Mouse (Mus musculus) bone marrow macrophage, adult 2 months (primary cell): Measurements from ENCODE around the gene Tbc1d10c. TPM values are rescaled to one million over a fixed set of nuclear protein-coding genes. Genes with fewer than 3 reads are reported as not detected.
"Not testable (repeated sequence)": the region's sequence is repeated elsewhere in the genome, so short reads cannot be mapped to it uniquely, and the experiment has no call there.

Source experiments
- H3K27ac ChIP-seq: 2 replicates; pipeline ENCODE4 v1.5.1; 2012; ENCODE audit warnings: low read depth, low read length; ENCODE audit not compliant: insufficient read depth
- H3K4me1 ChIP-seq: 2 replicates; pipeline ENCODE4 v1.6.1; 2012; ENCODE audit warnings: low read length; ENCODE audit not compliant: control insufficient read depth, insufficient read depth
- H3K4me3 ChIP-seq: 2 replicates; pipeline ENCODE4 v1.5.1; 2012; ENCODE audit warnings: mild to moderate bottlenecking, low read length, moderate library complexity; ENCODE audit not compliant: insufficient read depth
- CTCF ChIP-seq: IDR thresholded peaks from 2 replicates; pipeline ENCODE4 v1.5.1; 2012; ENCODE audit warnings: low read depth, mild to moderate bottlenecking, low read length, moderate library complexity
- POLR2A ChIP-seq: IDR thresholded peaks from 2 replicates; pipeline ENCODE4 v1.6.1; 2012; ENCODE audit warnings: mild to moderate bottlenecking, low read depth, low read length, borderline replicate concordance
- polyA plus RNA-seq: library from polyadenylated mRNA; stranded (reverse); fragments of >200 nt; gene quantifications from 2 replicates; pipeline ENCODE4 v1.2.4, GENCODE M21; 2012; ENCODE audit not compliant: missing spikeins, insufficient read depth, insufficient read length

Tbc1d10c gene
- polyA plus RNA-seq, 1 experiment = 0.83 TPM

GRCm38 (mm10) chr19:4135963-4136345 lies 55.1 kb downstream of the Tbc1d10c start:
- not testable (repeated sequence) for H3K27ac ChIP-seq, H3K4me3 ChIP-seq
- peak; percentile 24; the same call in 1 of the 2 replicates for TF ChIP-seq CTCF
- H3K4me1 ChIP-seq = peaks cover 25% of the 10 kb centered on the region

- Histone ChIP-seq H3K4me1 (peaks cover 25% of the 10 kb centered on the region), H3K27ac (peak overlapping the region; percentile 11; the same call in 1 of the 2 replicates)
- H3K4me3 ChIP-seq = not testable (repeated sequence)
Observed at GRCm38 (mm10) chr19:4135229-4135962, 55.7 kb downstream of the Tbc1d10c start.

GRCm38 (mm10) chr19:4134354-4134753 lies 56.7 kb downstream of the Tbc1d10c start:
- TF ChIP-seq CTCF = no peak
- no peak for TF ChIP-seq POLR2A
- H3K4me1 ChIP-seq = peaks cover 25% of the 10 kb centered on the region
- no peak overlapping the region for H3K27ac ChIP-seq
- H3K4me3 ChIP-seq = no peak overlapping the region

Other genes with a start within 250 kb of the Tbc1d10c start
- gene Aldh3b3, start 232.6 kb downstream of the Tbc1d10c start, polyA plus RNA-seq = not detected in 2 replicates
- gene Aldh3b2, start 219.0 kb downstream of the Tbc1d10c start, polyA plus RNA-seq = not detected in 2 replicates
- gene Acy3, start 204.7 kb downstream of the Tbc1d10c start, polyA plus RNA-seq = 1.1 TPM in 1 of 2 replicates, not detected in the other
- not detected in 2 replicates for gene Tbx10, start 198.5 kb downstream of the Tbc1d10c start, polyA plus RNA-seq
- 7.0 and 9.9 TPM in 2 replicates for gene Nudt8, start 190.7 kb downstream of the Tbc1d10c start, polyA plus RNA-seq
- gene Gm49405, start 190.7 kb downstream of the Tbc1d10c start, polyA plus RNA-seq = 0.80 and 1.3 TPM in 2 replicates
- gene Doc2g, start 188.0 kb downstream of the Tbc1d10c start, polyA plus RNA-seq = 1.4 and 3.4 TPM in 2 replicates
- gene Ndufv1, start 178.5 kb downstream of the Tbc1d10c start, polyA plus RNA-seq = 62.3 TPM in 2 replicates
- 103 and 118 TPM in 2 replicates for gene Gstp1, start 153.3 kb downstream of the Tbc1d10c start, polyA plus RNA-seq
- 2.6 TPM in 1 of 2 replicates, not detected in the other for gene Gstp2, start 145.3 kb downstream of the Tbc1d10c start, polyA plus RNA-seq
- gene Gstp3, start 131.7 kb downstream of the Tbc1d10c start, polyA plus RNA-seq = not detected in 2 replicates
- gene Cabp2, start 109.7 kb downstream of the Tbc1d10c start, polyA plus RNA-seq = not detected in 2 replicates
- 98.0 and 98.3 TPM in 2 replicates for gene Cdk2ap2, start 94.1 kb downstream of the Tbc1d10c start, polyA plus RNA-seq
- gene Pitpnm1, start 91.3 kb downstream of the Tbc1d10c start, polyA plus RNA-seq = 72.3 and 86.7 TPM in 2 replicates
- gene Aip, start 65.4 kb downstream of the Tbc1d10c start, polyA plus RNA-seq = 75.1 and 75.6 TPM in 2 replicates
- not detected in 2 replicates for gene Gpr152, start 51.5 kb downstream of the Tbc1d10c start, polyA plus RNA-seq
- gene Cabp4, start 47.3 kb downstream of the Tbc1d10c start, polyA plus RNA-seq = not detected in 2 replicates
- 276 and 314 TPM in 2 replicates for gene Coro1b, start 42.7 kb downstream of the Tbc1d10c start, polyA plus RNA-seq
- 0.87 and 2.3 TPM in 2 replicates for gene Ptprcap, start 37.7 kb downstream of the Tbc1d10c start, polyA plus RNA-seq
- 32.3 and 39.5 TPM in 2 replicates for gene Rps6kb2, start 27.9 kb downstream of the Tbc1d10c start, polyA plus RNA-seq
- gene Carns1, start 15.8 kb downstream of the Tbc1d10c start, polyA plus RNA-seq = 0.68 and 1.1 TPM in 2 replicates
- 299 and 331 TPM in 2 replicates for gene Ppp1ca, start 781 bp upstream of the Tbc1d10c start, polyA plus RNA-seq
- 25.1 and 27.2 TPM in 2 replicates for gene Rad9a, start 10.4 kb upstream of the Tbc1d10c start, polyA plus RNA-seq
- 0.40 and 0.56 TPM in 2 replicates for gene Clcf1, start 23.0 kb upstream of the Tbc1d10c start, polyA plus RNA-seq
- not detected in 2 replicates for gene AC109138.7, start 23.1 kb upstream of the Tbc1d10c start, polyA plus RNA-seq
- 77.5 and 93.5 TPM in 2 replicates for gene Pold4, start 40.6 kb upstream of the Tbc1d10c start, polyA plus RNA-seq
- gene Ssh3, start 77.9 kb upstream of the Tbc1d10c start, polyA plus RNA-seq = 84.2 and 87.6 TPM in 2 replicates
- 21.8 TPM in 2 replicates for gene Ankrd13d, start 91.9 kb upstream of the Tbc1d10c start, polyA plus RNA-seq
- 250 and 278 TPM in 2 replicates for gene Grk2, start 114.9 kb upstream of the Tbc1d10c start, polyA plus RNA-seq
- gene Kdm2a, start 207.0 kb upstream of the Tbc1d10c start, polyA plus RNA-seq = 81.5 and 84.4 TPM in 2 replicates
- gene Rhod, start 248.1 kb upstream of the Tbc1d10c start, polyA plus RNA-seq = 1.1 and 1.4 TPM in 2 replicates